Mouse (Mus musculus): ENCODE measurements around the gene Aqp1. TPM values are rescaled to one million over a fixed set of nuclear protein-coding genes. Genes with fewer than 3 reads are reported as not detected.

Gene Aqp1
- polyA plus RNA-seq, 1 experiment from 2014 or later: 7.4 TPM

GRCm38 (mm10) chr6:55349231-55349630 is 13.0 kb downstream of the Aqp1 start:
- Histone ChIP-seq H3K27ac (replicated peaks) (no peak overlapping the region), H3K36me3 (no peaks in the 10 kb centered on the region), H3K27me3 (replicated peaks) (no peaks in the 10 kb centered on the region), H3K9ac (replicated peaks) (no peak overlapping the region), H3K4me3 (replicated peaks) (no peak overlapping the region), H3K9me3 (replicated peaks) (no peaks in the 10 kb centered on the region), H3K4me1 (no peaks in the 10 kb centered on the region), H3K4me2 (no peak overlapping the region)
- no peak for ATAC-seq (ENCODE audit: low FRiP score)
- 92% methylated on average over 4 of the region's 4 CpGs for WGBS

GRCm38 (mm10) chr6:55350383-55350952 is 14.2 kb downstream of the Aqp1 start:
- Histone ChIP-seq H3K4me3 (replicated peaks) (no peak overlapping the region), H3K36me3 (no peaks in the 10 kb centered on the region), H3K9me3 (replicated peaks) (no peaks in the 10 kb centered on the region), H3K27ac (replicated peaks) (no peak overlapping the region), H3K27me3 (replicated peaks) (no peaks in the 10 kb centered on the region), H3K4me1 (no peaks in the 10 kb centered on the region), H3K9ac (replicated peaks) (no peak overlapping the region), H3K4me2 (no peak overlapping the region)
- ATAC-seq (ENCODE audit: low FRiP score): no peak
- 95% methylated on average over 6 of the region's 6 CpGs for WGBS

GRCm38 (mm10) chr6:55351712-55352111 is 15.5 kb downstream of the Aqp1 start:
- H3K4me1 ChIP-seq: no peaks in the 10 kb centered on the region
- no peaks in the 10 kb centered on the region for H3K36me3 ChIP-seq
- H3K27ac ChIP-seq (replicated peaks): no peak overlapping the region
- no peak for ATAC-seq (ENCODE audit: low FRiP score)
- 68% methylated on average over 7 of the region's 7 CpGs for WGBS
- no peak overlapping the region for H3K9ac ChIP-seq (replicated peaks)
- no peak overlapping the region for H3K4me2 ChIP-seq
- H3K27me3 ChIP-seq (replicated peaks): no peaks in the 10 kb centered on the region
- H3K4me3 ChIP-seq (replicated peaks): no peak overlapping the region
- no peaks in the 10 kb centered on the region for H3K9me3 ChIP-seq (replicated peaks)

GRCm38 (mm10) chr6:55353711-55354445 is 17.6 kb downstream of the Aqp1 start:
- Histone ChIP-seq H3K4me3 (replicated peaks) (no peak overlapping the region), H3K4me1 (no peaks in the 10 kb centered on the region), H3K27me3 (replicated peaks) (no peaks in the 10 kb centered on the region), H3K9ac (replicated peaks) (no peak overlapping the region), H3K27ac (replicated peaks) (no peak overlapping the region), H3K36me3 (no peaks in the 10 kb centered on the region), H3K4me2 (no peak overlapping the region), H3K9me3 (replicated peaks) (no peaks in the 10 kb centered on the region)
- 83% methylated on average over 12 of the region's 12 CpGs for WGBS
- no peak for ATAC-seq (ENCODE audit: low FRiP score)

GRCm38 (mm10) chr6:55354456-55355117 is 18.4 kb downstream of the Aqp1 start:
- Histone ChIP-seq H3K4me2 (no peak overlapping the region), H3K4me3 (replicated peaks) (no peak overlapping the region)
- 73% methylated on average over 4 of the region's 4 CpGs for WGBS

GRCm38 (mm10) chr6:55355575-55355974 is 19.3 kb downstream of the Aqp1 start:
- 87% methylated on average over 7 of the region's 7 CpGs for WGBS
- no peaks in the 10 kb centered on the region for H3K36me3 ChIP-seq

More at GRCm38 (mm10) chr6:55354456-55355117, 18.4 kb downstream of the Aqp1 start:
- Histone ChIP-seq H3K9me3 (replicated peaks) (no peaks in the 10 kb centered on the region), H3K9ac (replicated peaks) (no peak overlapping the region), H3K27me3 (replicated peaks) (no peaks in the 10 kb centered on the region), H3K36me3 (no peaks in the 10 kb centered on the region), H3K4me1 (no peaks in the 10 kb centered on the region), H3K27ac (replicated peaks) (no peak overlapping the region)
- ATAC-seq (ENCODE audit: low FRiP score): no peak

GRCm38 (mm10) chr6:55356017-55356703 is 19.9 kb downstream of the Aqp1 start:
- Histone ChIP-seq H3K9me3 (replicated peaks) (no peaks in the 10 kb centered on the region), H3K27ac (replicated peaks) (no peak overlapping the region), H3K9ac (replicated peaks) (no peak overlapping the region), H3K27me3 (replicated peaks) (no peaks in the 10 kb centered on the region), H3K36me3 (no peaks in the 10 kb centered on the region), H3K4me2 (no peak overlapping the region), H3K4me1 (no peaks in the 10 kb centered on the region), H3K4me3 (replicated peaks) (no peak overlapping the region)
- no peak for ATAC-seq (ENCODE audit: low FRiP score)
- WGBS: 73% methylated on average over 5 of the region's 5 CpGs

More at GRCm38 (mm10) chr6:55355575-55355974, 19.3 kb downstream of the Aqp1 start:
- Histone ChIP-seq H3K27ac (replicated peaks) (no peak overlapping the region), H3K9me3 (replicated peaks) (no peaks in the 10 kb centered on the region), H3K4me1 (no peaks in the 10 kb centered on the region), H3K27me3 (replicated peaks) (no peaks in the 10 kb centered on the region), H3K4me3 (replicated peaks) (no peak overlapping the region), H3K4me2 (no peak overlapping the region), H3K9ac (replicated peaks) (no peak overlapping the region)
- no peak for ATAC-seq (ENCODE audit: low FRiP score)

- no peaks in the 10 kb centered on the region for H3K4me1 ChIP-seq
- H3K4me3 ChIP-seq (replicated peaks): no peak overlapping the region
- no peak overlapping the region for H3K9ac ChIP-seq (replicated peaks)
- no peak for ATAC-seq (ENCODE audit: low FRiP score)
- H3K4me2 ChIP-seq: no peak overlapping the region
- H3K27me3 ChIP-seq (replicated peaks): no peaks in the 10 kb centered on the region
- H3K27ac ChIP-seq (replicated peaks): no peak overlapping the region
- H3K9me3 ChIP-seq (replicated peaks): no peaks in the 10 kb centered on the region
- no peaks in the 10 kb centered on the region for H3K36me3 ChIP-seq
- 67% methylated on average over 5 of the region's 5 CpGs for WGBS
These were observed 20.9 kb downstream of the Aqp1 start for GRCm38 (mm10) chr6:55356976-55357635.

- Histone ChIP-seq H3K4me2 (no peak overlapping the region), H3K4me3 (replicated peaks) (no peak overlapping the region), H3K27ac (replicated peaks) (no peak overlapping the region), H3K36me3 (no peaks in the 10 kb centered on the region), H3K4me1 (no peaks in the 10 kb centered on the region), H3K27me3 (replicated peaks) (no peaks in the 10 kb centered on the region), H3K9me3 (replicated peaks) (no peaks in the 10 kb centered on the region), H3K9ac (replicated peaks) (no peak overlapping the region)
- ATAC-seq (ENCODE audit: low FRiP score): no peak
- 36% methylated on average over 6 of the region's 6 CpGs for WGBS
These were observed 21.4 kb downstream of the Aqp1 start for GRCm38 (mm10) chr6:55357636-55358031.

- no peaks in the 10 kb centered on the region for H3K36me3 ChIP-seq
- ATAC-seq (ENCODE audit: low FRiP score): no peak
- H3K9me3 ChIP-seq (replicated peaks): no peaks in the 10 kb centered on the region
- no peak overlapping the region for H3K27ac ChIP-seq (replicated peaks)
- H3K4me1 ChIP-seq: no peaks in the 10 kb centered on the region
- no peak overlapping the region for H3K4me2 ChIP-seq
- 38% methylated on average over 2 of the region's 2 CpGs for WGBS
- no peak overlapping the region for H3K4me3 ChIP-seq (replicated peaks)
- no peak overlapping the region for H3K9ac ChIP-seq (replicated peaks)
- H3K27me3 ChIP-seq (replicated peaks): no peaks in the 10 kb centered on the region
These were observed 22.5 kb downstream of the Aqp1 start for GRCm38 (mm10) chr6:55358731-55359143.

- Histone ChIP-seq H3K4me3 (replicated peaks) (no peak overlapping the region), H3K27ac (replicated peaks) (no peak overlapping the region), H3K9ac (replicated peaks) (no peak overlapping the region), H3K4me1 (no peaks in the 10 kb centered on the region), H3K36me3 (no peaks in the 10 kb centered on the region), H3K4me2 (no peak overlapping the region), H3K27me3 (replicated peaks) (no peaks in the 10 kb centered on the region), H3K9me3 (replicated peaks) (no peaks in the 10 kb centered on the region)
- WGBS: 96% methylated on average over 1 of the region's 1 CpGs
- ATAC-seq (ENCODE audit: low FRiP score): no peak
These were observed 26.4 kb downstream of the Aqp1 start for GRCm38 (mm10) chr6:55362663-55363062.
